Mouse (Mus musculus): Measurements from ENCODE around the gene Ap5m1. TPM values are rescaled to one million over a fixed set of nuclear protein-coding genes. Genes with fewer than 3 reads are reported as not detected.
A peak's percentile ranks its signal among the peaks of the same experiment; 100 is the strongest.
"Not testable (repeated sequence)": the region's sequence is repeated elsewhere in the genome, so short reads cannot be mapped to it uniquely, and the experiment has no call there.

Ap5m1 gene
- polyA plus RNA-seq, 1 experiment from 2014 or later, result 27.9 TPM

- ATAC-seq (ENCODE audit: low FRiP score, low TSS enrichment), result no peak; the same call in 1 of the 2 replicates
- Histone ChIP-seq H3K4me1 (ENCODE audit: control insufficient read depth, insufficient read depth, low read length) (peaks cover 15% of the 10 kb centered on the region), H3K4me2 (ENCODE audit: low read length) (peak overlapping the region; percentile 19; the same call in 1 of the 2 replicates), H3K36me3 (ENCODE audit: control insufficient read depth, insufficient read depth, low read length) (peaks cover 8% of the 10 kb centered on the region), H3K4me3 (replicated peaks; ENCODE audit: low read depth, low read length) (no peak overlapping the region), H3K27me3 (ENCODE audit: control insufficient read depth, insufficient read depth, low read length) (no peaks in the 10 kb centered on the region), H3K27ac (replicated peaks; ENCODE audit: low read depth, low read length) (no peak overlapping the region), H3K9me3 (ENCODE audit: control insufficient read depth, low read length) (no peaks in the 10 kb centered on the region), H3K9ac (replicated peaks; ENCODE audit: low read length) (no peak overlapping the region)
- 15% methylated on average over 5 of the region's 5 CpGs for WGBS
- peak; percentile 42 for DNase-seq
These were observed 24.2 kb downstream of the Ap5m1 start for GRCm38 (mm10) chr14:49090102-49090501.

- no peaks in the 10 kb centered on the region for H3K9me3 ChIP-seq (ENCODE audit: control insufficient read depth, low read length)
- WGBS, result 40% methylated on average over 4 of the region's 4 CpGs
These were observed 25.4 kb downstream of the Ap5m1 start for GRCm38 (mm10) chr14:49091277-49091676.

GRCm38 (mm10) chr14:49091755-49092154 lies 25.9 kb downstream of the Ap5m1 start:
- not testable (repeated sequence) for H3K9me3 ChIP-seq (ENCODE audit: control insufficient read depth, low read length); H3K4me3 ChIP-seq (replicated peaks; ENCODE audit: low read depth, low read length); H3K27ac ChIP-seq (replicated peaks; ENCODE audit: low read depth, low read length); H3K9ac ChIP-seq (replicated peaks; ENCODE audit: low read length); ATAC-seq (ENCODE audit: low FRiP score, low TSS enrichment); H3K36me3 ChIP-seq (ENCODE audit: control insufficient read depth, insufficient read depth, low read length); H3K4me2 ChIP-seq (ENCODE audit: low read length); H3K27me3 ChIP-seq (ENCODE audit: control insufficient read depth, insufficient read depth, low read length)
- peak; percentile 20 for DNase-seq
- WGBS, result 34% methylated on average over 1 of the region's 1 CpGs
- peaks cover 15% of the 10 kb centered on the region for H3K4me1 ChIP-seq (ENCODE audit: control insufficient read depth, insufficient read depth, low read length)

More at GRCm38 (mm10) chr14:49091277-49091676, 25.4 kb downstream of the Ap5m1 start:
- ATAC-seq (ENCODE audit: low FRiP score, low TSS enrichment) (no peak), DNase-seq (no peak)
- Histone ChIP-seq H3K27ac (replicated peaks; ENCODE audit: low read depth, low read length) (no peak overlapping the region), H3K4me1 (ENCODE audit: control insufficient read depth, insufficient read depth, low read length) (peaks cover 15% of the 10 kb centered on the region), H3K4me2 (ENCODE audit: low read length) (no peak overlapping the region), H3K9ac (replicated peaks; ENCODE audit: low read length) (no peak overlapping the region), H3K27me3 (ENCODE audit: control insufficient read depth, insufficient read depth, low read length) (no peaks in the 10 kb centered on the region), H3K4me3 (replicated peaks; ENCODE audit: low read depth, low read length) (no peak overlapping the region), H3K36me3 (ENCODE audit: control insufficient read depth, insufficient read depth, low read length) (peaks cover 7% of the 10 kb centered on the region)

GRCm38 (mm10) chr14:49118381-49118780 lies 52.5 kb downstream of the Ap5m1 start:
- peak; percentile 85 for DNase-seq
- Histone ChIP-seq H3K9me3 (ENCODE audit: control insufficient read depth, low read length) (no peaks in the 10 kb centered on the region), H3K4me3 (replicated peaks; ENCODE audit: low read depth, low read length) (no peak overlapping the region), H3K27me3 (ENCODE audit: control insufficient read depth, insufficient read depth, low read length) (no peaks in the 10 kb centered on the region), H3K4me1 (ENCODE audit: control insufficient read depth, insufficient read depth, low read length) (no peaks in the 10 kb centered on the region), H3K27ac (replicated peaks; ENCODE audit: low read depth, low read length) (no peak overlapping the region), H3K9ac (replicated peaks; ENCODE audit: low read length) (no peak overlapping the region), H3K4me2 (ENCODE audit: low read length) (no peak overlapping the region), H3K36me3 (ENCODE audit: control insufficient read depth, insufficient read depth, low read length) (no peaks in the 10 kb centered on the region)
- 8% methylated on average over 7 of the region's 7 CpGs for WGBS
- no peak for ATAC-seq (ENCODE audit: low FRiP score, low TSS enrichment)

- 74% methylated on average over 9 of the region's 9 CpGs for WGBS
- H3K4me2 ChIP-seq (ENCODE audit: low read length), result no peak overlapping the region
These were observed 55.8 kb downstream of the Ap5m1 start for GRCm38 (mm10) chr14:49121723-49122122.

GRCm38 (mm10) chr14:49127162-49127779 lies 61.4 kb downstream of the Ap5m1 start:
- H3K4me1 ChIP-seq (ENCODE audit: control insufficient read depth, insufficient read depth, low read length), result peaks cover 20% of the 10 kb centered on the region
- DNase-seq (peak; percentile 77), ATAC-seq (ENCODE audit: low FRiP score, low TSS enrichment) (no peak; the same call in 1 of the 2 replicates)
- H3K27me3 ChIP-seq (ENCODE audit: control insufficient read depth, insufficient read depth, low read length), result no peaks in the 10 kb centered on the region
- H3K4me2 ChIP-seq (ENCODE audit: low read length), result peak overlapping the region; percentile 54
- peak overlapping the region; percentile 57 for H3K9ac ChIP-seq (replicated peaks; ENCODE audit: low read length)
- no peaks in the 10 kb centered on the region for H3K36me3 ChIP-seq (ENCODE audit: control insufficient read depth, insufficient read depth, low read length)
- H3K27ac ChIP-seq (replicated peaks; ENCODE audit: low read depth, low read length), result peak overlapping the region; percentile 71
- no peaks in the 10 kb centered on the region for H3K9me3 ChIP-seq (ENCODE audit: control insufficient read depth, low read length)
- WGBS, result 13% methylated on average over 23 of the region's 23 CpGs
- H3K4me3 ChIP-seq (replicated peaks; ENCODE audit: low read depth, low read length), result peak overlapping the region; percentile 24

More at GRCm38 (mm10) chr14:49121723-49122122, 55.8 kb downstream of the Ap5m1 start:
- Histone ChIP-seq H3K9me3 (ENCODE audit: control insufficient read depth, low read length) (no peaks in the 10 kb centered on the region), H3K27me3 (ENCODE audit: control insufficient read depth, insufficient read depth, low read length) (no peaks in the 10 kb centered on the region), H3K4me1 (ENCODE audit: control insufficient read depth, insufficient read depth, low read length) (no peaks in the 10 kb centered on the region), H3K36me3 (ENCODE audit: control insufficient read depth, insufficient read depth, low read length) (no peaks in the 10 kb centered on the region), H3K27ac (replicated peaks; ENCODE audit: low read depth, low read length) (no peak overlapping the region), H3K4me3 (replicated peaks; ENCODE audit: low read depth, low read length) (no peak overlapping the region), H3K9ac (replicated peaks; ENCODE audit: low read length) (no peak overlapping the region)
- DNase-seq, result no peak
- ATAC-seq (ENCODE audit: low FRiP score, low TSS enrichment), result no peak

- 8% methylated on average over 10 of the region's 10 CpGs for WGBS
- H3K9me3 ChIP-seq (ENCODE audit: control insufficient read depth, low read length), result no peaks in the 10 kb centered on the region
- no peaks in the 10 kb centered on the region for H3K27me3 ChIP-seq (ENCODE audit: control insufficient read depth, insufficient read depth, low read length)
- H3K36me3 ChIP-seq (ENCODE audit: control insufficient read depth, insufficient read depth, low read length), result no peaks in the 10 kb centered on the region
- H3K4me2 ChIP-seq (ENCODE audit: low read length), result peak overlapping the region; percentile 10; the same call in 1 of the 2 replicates
- ATAC-seq (ENCODE audit: low FRiP score, low TSS enrichment), result no peak; the same call in 1 of the 2 replicates
- H3K9ac ChIP-seq (replicated peaks; ENCODE audit: low read length), result 0 out of 2 replicates have a peak overlapping the region, but pooled peaks have one; percentile 12
- H3K4me3 ChIP-seq (replicated peaks; ENCODE audit: low read depth, low read length), result no peak overlapping the region
- peaks cover 20% of the 10 kb centered on the region for H3K4me1 ChIP-seq (ENCODE audit: control insufficient read depth, insufficient read depth, low read length)
- DNase-seq, result peak; percentile 47
- 0 out of 2 replicates have a peak overlapping the region, but pooled peaks have one; percentile 32 for H3K27ac ChIP-seq (replicated peaks; ENCODE audit: low read depth, low read length)
These were observed 62.8 kb downstream of the Ap5m1 start for GRCm38 (mm10) chr14:49128544-49129263.

- Histone ChIP-seq H3K9ac (replicated peaks; ENCODE audit: low read length) (no peak overlapping the region), H3K4me3 (replicated peaks; ENCODE audit: low read depth, low read length) (no peak overlapping the region), H3K4me2 (ENCODE audit: low read length) (no peak overlapping the region), H3K9me3 (ENCODE audit: control insufficient read depth, low read length) (no peaks in the 10 kb centered on the region), H3K27me3 (ENCODE audit: control insufficient read depth, insufficient read depth, low read length) (no peaks in the 10 kb centered on the region), H3K36me3 (ENCODE audit: control insufficient read depth, insufficient read depth, low read length) (no peaks in the 10 kb centered on the region), H3K4me1 (ENCODE audit: control insufficient read depth, insufficient read depth, low read length) (peaks cover 15% of the 10 kb centered on the region), H3K27ac (replicated peaks; ENCODE audit: low read depth, low read length) (no peak overlapping the region)
- 95% methylated on average over 3 of the region's 3 CpGs for WGBS
- DNase-seq, result no peak
- no peak for ATAC-seq (ENCODE audit: low FRiP score, low TSS enrichment)
These were observed 66.5 kb downstream of the Ap5m1 start for GRCm38 (mm10) chr14:49132391-49132790.

All from midbrain, embryonic 14.5 days (tissue).